Mouse (Mus musculus) kidney, postnatal 25 days (tissue): Measurements from ENCODE around the gene Wnt3.
"Not testable (repeated sequence)": the region's sequence is repeated elsewhere in the genome, so short reads cannot be mapped to it uniquely, and the experiment has no call there.

ENCODE experiments used
- DNase-seq, 2 experiments: peaks; one replicate each; pipeline ENCODE4 v3.0.0; 2021; ENCODE audit warnings: mixed read lengths in 2 of 2

Wnt3 gene

GRCm38 (mm10) chr11:103773387-103774227 lies at the start of gene Wnt3:
Gene Wnt3 (plus strand): TSS chr11:103774150.
- DNase-seq = no peak

- DNase-seq = no peak
Observed at GRCm38 (mm10) chr11:103724331-103724771, 49.6 kb upstream of the Wnt3 start.

DNA sequence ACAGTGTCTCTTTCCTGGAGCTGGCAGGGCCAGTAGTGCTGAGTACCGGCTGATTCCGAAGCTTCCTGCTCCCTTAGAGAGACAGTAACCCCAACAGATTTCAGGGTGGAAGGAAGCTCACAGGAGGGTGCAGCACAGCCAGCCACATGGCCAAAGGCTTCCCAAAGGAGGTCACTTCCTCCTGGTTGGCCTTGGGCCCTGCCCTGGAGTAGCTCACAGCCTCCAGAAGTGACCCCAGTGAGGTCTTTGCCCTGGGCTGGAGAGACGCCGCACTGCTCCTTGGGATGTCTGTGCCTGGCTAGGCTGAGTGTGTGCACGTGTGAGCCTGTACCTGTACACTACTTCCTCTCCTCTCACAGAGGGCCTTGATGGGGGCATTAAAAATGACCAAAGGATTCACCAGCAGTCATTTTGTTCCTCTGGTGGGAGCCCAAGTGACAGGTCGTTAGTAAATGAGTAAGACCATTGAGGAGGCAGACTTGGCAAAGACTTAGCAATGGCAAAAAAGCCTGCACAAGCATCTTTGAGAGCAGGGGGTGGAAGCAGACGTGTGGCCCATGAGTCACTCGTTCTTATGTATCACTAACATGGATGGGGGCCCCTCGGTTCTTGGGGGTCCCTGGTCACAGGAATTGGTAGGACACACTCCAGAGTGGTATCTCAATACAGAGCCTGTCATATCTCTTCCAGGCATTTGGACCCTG lies 44.5 kb upstream of the Wnt3 start:
- peak; percentile 43 to 83 for DNase-seq

- peak in 1 of 2 experiments; percentile 53 for DNase-seq
Observed at GRCm38 (mm10) chr11:103731594-103731993, 42.4 kb upstream of the Wnt3 start.

DNA sequence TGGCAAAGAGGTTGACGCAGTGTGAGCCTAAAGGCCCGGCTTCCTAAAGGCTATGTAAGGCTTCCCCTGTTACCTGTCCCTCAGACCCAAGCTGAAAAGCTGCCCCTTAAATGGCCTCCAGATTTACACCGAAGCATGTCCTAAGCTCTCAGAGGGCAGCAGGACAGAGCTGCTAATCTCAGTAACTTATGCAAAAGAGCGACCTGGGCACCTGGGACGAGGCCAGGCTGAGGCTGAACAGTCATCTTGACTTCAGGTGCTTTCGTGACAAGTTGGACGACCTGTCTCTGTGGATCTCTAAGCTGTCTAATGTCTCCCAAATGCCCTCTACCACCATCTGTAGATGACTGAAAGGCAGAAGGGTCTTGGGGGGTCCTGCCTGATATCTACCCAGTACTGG lies 41.6 kb upstream of the Wnt3 start:
- DNase-seq = peak; percentile 58 to 74

GRCm38 (mm10) chr11:103733069-103733468 lies 40.9 kb upstream of the Wnt3 start:
- no peak for DNase-seq

DNA sequence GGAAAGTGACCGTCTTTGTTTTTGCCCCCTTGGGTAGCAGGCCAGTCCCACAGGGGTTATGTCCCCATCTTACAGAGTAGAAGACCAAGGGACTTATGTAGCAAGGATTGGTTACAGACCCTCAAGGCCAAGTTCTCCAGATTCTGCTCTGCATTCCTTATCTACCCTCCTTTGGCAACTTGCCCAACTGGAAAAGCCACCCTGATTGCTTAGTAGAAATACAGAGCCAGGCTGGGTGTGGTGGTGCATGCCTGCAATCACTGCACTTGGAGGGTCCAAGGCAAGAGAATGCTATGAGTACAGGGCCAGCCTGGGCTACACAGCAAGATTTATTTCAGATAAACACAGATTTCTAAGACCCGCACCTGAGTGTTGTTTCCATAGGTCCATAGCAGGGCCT lies 40.0 kb upstream of the Wnt3 start:
- DNase-seq = peak in 1 of 2 experiments; percentile 54

DNA sequence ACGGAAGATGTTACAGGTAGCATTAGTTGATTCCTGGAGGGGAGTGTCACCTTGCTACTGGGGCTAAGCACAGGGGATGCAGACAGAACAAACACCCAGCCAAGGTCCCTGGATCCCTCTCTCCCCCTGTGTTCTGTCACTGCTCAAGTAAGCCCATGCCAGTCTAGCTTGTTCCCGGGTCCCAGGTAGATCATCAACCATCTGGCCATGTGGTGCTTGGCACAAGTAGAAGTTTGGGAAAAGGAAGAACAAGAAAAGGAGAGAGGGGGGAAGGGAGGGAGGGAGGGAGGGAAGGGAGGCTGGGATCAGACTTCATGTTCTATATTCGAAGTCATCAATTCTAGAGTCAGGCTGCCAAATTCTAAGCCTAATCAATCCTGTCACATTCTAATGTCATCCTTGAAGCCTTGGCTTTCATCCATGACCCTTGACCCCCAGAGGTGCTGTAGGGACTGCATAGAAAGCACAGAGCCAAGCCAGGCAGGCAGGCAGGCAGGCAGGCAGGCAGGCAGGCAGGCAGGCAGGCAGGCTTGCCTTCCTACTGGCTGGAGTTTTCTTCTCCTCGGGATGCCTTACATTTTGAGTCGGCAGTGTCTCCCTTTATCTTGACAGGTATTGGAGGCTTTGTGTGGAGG lies 39.4 kb upstream of the Wnt3 start:
- DNase-seq = peak; percentile 79 to 83

GRCm38 (mm10) chr11:103735046-103735781 lies 38.7 kb upstream of the Wnt3 start:
- DNase-seq = peak; percentile 83 to 95

DNA sequence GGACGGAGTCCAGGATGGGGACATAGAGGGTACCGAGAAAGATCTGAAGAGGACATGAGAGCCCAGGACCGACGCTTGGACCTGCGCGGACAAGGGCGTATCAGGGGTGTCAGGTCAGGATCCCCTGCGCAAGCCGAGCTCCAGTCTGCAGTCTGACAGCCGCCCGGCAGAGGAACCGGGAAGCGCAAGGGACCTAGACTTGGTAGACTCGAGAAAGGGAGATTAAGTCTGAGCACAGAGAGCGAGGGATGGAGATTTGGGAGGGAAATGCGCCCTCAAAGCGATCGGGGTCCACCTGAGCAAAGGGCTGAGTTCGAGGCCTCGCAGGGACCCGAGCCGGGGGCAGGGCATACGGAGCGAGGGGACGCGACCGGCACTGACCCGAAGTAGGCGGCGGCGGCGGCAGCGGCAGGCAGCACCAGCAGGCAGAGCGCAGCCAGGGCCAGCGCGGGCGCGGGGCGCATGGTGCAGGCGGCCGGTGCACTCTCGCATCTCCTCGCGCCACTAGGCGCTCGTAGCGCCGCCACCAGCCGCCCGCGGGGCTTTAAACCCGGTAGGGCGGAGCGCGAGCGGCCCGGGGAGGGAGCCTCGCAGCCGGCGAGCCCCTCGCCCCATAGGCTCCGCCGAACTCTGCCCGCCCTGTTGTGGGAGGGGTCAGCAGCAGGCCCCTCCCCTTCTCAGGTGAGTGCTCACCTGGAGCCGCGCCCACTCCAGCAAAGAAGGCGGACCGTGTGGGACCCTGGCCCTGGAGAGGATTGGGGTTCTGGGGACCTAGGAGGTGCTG lies 24.5 kb upstream of the Wnt3 start, which contains the start of gene Wnt9b:
Gene Wnt9b (minus strand): TSS at position 516 of the 784 bp plus-strand sequence.
- peak; percentile 67 to 86 for DNase-seq

GRCm38 (mm10) chr11:103750612-103751011 lies 23.3 kb upstream of the Wnt3 start:
- DNase-seq = peak; percentile 31 to 62

DNA sequence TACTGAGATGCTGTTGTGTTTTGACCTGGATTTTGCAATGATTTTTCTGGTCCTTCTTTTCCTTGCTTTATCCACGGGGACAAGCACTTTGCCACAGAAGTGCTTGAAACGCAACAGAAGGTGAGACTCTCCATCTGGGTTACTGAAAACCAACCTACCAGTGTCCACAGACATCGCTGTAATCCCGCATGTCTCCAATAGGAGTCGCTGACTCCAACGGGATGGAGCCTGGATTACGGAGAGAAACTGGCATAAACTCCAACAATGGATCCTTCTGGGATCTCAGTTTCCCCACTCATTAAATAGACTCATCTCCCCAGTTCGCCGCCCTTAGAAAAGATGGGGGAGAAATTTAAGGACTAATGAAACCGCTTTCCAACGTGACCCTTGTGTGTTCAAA lies 15.9 kb upstream of the Wnt3 start:
- DNase-seq = peak in 1 of 2 experiments; percentile 36

DNA sequence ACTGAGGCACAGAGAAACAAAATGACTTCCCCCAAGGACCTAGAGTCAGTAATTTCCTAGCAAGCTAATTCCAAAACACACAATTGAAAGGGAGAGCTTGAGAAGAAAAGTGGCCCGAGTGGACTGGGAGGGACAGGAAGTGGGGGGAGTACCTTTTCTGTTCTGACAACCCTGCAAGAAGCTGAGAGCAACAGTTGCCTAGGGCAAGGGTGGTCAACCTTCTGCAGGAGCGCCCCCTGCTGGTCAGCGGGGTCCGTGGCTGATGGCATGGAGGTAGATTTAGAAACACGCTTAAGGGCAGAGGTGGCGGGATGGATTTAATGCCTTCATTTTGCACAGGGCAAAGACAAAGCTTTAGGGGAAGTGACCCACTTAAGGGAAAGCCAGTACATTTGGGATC lies 15.2 kb upstream of the Wnt3 start:
- peak; percentile 86 to 93 for DNase-seq

DNA sequence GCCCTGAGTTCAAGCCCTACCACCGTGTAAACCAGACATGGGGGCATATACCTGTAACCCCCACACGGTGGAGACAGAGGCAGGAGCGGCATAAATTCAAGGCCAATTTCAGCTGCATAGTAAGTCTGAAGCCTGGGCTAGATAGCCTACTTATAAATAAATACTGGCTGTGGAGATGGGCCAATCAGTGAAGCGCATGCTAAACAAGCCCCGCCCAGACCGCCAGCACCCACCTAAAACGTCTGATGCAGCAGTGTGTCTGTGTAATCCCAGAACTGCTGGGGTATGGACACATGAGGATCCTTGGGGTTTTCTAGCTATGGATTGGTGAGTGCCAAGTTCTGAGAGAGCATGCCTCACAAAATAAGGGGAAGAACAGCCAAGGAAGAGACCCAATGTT lies 13.8 kb upstream of the Wnt3 start:
- DNase-seq = no peak

DNA sequence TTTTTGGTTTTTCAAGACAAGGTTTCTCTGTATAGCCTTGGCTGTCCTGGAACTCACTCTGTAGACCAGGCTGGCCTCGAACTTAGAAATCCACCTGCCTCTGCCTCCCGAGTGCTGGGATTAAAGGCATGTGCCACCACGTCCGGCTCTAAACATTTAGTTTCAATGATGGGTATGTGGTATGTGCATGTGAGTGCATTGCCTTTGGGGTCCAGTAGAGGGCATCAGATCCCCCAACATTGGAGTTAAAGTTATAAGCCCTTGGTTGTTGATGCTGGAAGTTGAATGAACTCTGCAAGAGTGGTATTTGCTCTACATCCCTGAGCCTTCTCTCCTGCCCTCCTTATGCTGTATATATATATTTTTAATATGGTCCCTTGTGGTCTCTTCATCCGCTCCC lies 13.1 kb upstream of the Wnt3 start:
- not testable (repeated sequence) for DNase-seq

- peak in 1 of 2 experiments; percentile 62 for DNase-seq
Observed at GRCm38 (mm10) chr11:103763410-103764163, 10.4 kb upstream of the Wnt3 start.

GRCm38 (mm10) chr11:103764601-103765000 lies 9.3 kb upstream of the Wnt3 start:
- no peak for DNase-seq

GRCm38 (mm10) chr11:103765556-103766011 lies 8.4 kb upstream of the Wnt3 start:
- DNase-seq = no peak

GRCm38 (mm10) chr11:103771160-103771817 lies 2.7 kb upstream of the Wnt3 start:
- no peak for DNase-seq
